Mouse (Mus musculus) gonadal fat pad, adult 2 months (tissue): ENCODE results near the gene Apip. TPM values are rescaled to one million over a fixed set of nuclear protein-coding genes. Genes with fewer than 3 reads are reported as not detected.

Experiments
- DNase-seq: peaks from one replicate; pipeline ENCODE4 v3.0.0-alpha.2; 2012; ENCODE audit warnings: low read depth
- polyA plus RNA-seq: library from polyadenylated mRNA; depleted of rRNA; stranded (reverse); fragments of >200 nt; gene quantifications from 2 replicates; pipeline ENCODE4 v1.2.3, GENCODE M21; 2012; rRNA removed

Gene Apip
- 32.6 and 34.4 TPM in 2 replicates for polyA plus RNA-seq

GRCm38 (mm10) chr2:103073219-103073982 is at the start of gene Apip, which contains the start of gene Pdhx:
Gene Apip (plus strand): TSS chr2:103073675.
Gene Pdhx (minus strand): TSS chr2:103073513.
- DNase-seq: peak; percentile 87

DNA sequence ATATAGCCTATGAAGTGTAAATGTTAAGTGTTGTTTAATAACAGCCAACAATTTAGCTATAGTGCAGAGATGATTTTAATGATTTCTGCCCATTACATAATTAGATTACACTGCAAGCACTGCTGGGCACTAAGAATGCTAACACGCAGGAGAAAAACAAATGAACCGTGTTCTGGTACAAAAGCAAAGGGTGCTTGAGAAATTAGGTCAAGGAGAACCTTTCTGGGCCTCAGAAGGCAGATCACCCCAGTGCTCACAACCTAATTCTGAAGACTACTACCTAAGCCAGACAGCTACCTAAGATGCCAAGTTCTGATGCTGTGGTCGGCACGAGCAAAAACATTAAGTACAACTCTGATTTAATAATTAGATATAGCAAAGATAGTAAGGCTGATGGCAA is 35.6 kb upstream of the Apip start:
- DNase-seq: no peak

DNA sequence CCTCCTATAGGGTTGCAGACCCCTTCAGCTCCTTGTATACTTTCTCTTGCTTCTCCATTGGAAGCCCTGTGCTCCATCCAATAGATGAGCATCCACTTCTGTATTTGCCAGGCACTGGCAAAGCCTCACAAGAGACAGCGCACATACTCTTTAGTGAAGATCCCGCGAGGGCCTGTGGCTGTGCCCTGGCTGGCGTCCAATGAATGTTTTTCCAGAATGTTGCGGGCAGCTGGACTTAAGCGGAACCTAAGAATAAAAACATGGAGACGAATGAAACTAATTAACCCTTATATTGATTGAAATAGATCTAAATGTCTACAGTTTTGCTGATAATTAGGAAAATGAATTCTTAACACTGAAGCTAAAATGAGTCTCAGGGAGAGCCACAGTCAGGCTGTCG is 32.6 kb upstream of the Apip start:
- no peak for DNase-seq

DNA sequence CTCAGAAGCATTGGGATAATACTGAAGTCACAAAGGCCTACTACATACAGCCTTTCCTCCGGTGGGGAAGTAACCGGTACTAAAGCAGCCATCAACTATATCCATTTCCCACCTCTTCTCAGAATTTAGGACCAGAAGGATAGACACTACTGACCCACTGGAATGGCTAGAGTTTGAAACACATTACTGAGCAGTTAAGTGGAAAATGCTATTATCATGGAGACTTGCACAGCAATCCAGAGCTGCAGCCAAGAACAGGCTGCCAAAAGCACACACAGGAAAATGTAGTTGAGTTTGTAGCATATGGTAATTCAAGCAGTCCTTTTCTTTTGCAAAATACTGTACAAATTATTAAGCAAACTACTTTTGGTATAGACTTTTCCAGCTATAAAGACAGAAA is 28.2 kb upstream of the Apip start:
- no peak for DNase-seq

GRCm38 (mm10) chr2:103051937-103052893 is 21.3 kb upstream of the Apip start:
- no peak for DNase-seq

GRCm38 (mm10) chr2:103055820-103056219 is 17.7 kb upstream of the Apip start:
- no peak for DNase-seq

- DNase-seq: no peak
Measured at GRCm38 (mm10) chr2:103058266-103058665, 15.2 kb upstream of the Apip start.

- no peak for DNase-seq
Measured at GRCm38 (mm10) chr2:103062865-103063264, 10.6 kb upstream of the Apip start.

DNA sequence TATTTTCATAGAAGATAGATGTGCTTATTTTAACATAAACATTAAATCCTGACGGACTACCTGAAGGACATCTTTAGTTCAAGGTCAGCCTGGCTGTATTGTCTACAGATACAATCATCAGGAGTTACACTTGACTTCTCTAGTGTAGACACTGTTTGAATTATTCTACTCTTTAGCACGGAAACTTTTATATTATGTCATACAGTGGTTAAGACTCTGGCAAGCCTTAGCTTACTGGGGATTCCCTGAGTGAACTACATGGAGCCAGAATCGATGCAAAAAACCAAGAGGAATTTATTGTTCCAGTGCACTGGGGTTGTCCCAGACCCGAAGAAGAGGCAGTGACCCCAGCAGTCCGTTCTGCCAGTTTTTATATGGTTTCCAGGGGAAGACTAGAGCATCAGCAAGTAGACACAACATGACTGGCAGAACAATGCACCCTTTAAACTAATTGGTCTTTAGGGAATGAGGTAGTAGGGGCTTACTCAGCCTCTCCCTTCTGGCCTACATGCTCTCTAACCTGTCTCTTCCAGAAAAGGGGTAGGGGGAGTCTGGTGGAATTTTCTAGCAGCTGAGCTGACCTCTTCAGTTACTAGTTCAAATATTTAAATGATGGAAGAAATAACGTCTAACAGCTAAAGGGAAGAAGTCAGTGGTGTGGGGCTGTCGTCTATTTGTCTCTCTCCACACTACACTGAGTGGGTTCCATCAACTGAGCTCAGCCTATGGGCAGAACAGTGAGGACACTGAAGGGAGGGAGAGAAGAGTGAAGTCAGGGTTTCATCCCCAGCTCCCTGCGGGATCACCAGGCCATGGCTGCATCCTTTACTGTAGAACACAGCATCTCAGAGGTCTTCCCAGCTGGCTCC is 6.6 kb upstream of the Apip start:
- DNase-seq: no peak

- DNase-seq: no peak
Measured at GRCm38 (mm10) chr2:103067552-103068207, 5.8 kb upstream of the Apip start.

GRCm38 (mm10) chr2:103068602-103069001 is 4.9 kb upstream of the Apip start:
- DNase-seq: no peak

DNA sequence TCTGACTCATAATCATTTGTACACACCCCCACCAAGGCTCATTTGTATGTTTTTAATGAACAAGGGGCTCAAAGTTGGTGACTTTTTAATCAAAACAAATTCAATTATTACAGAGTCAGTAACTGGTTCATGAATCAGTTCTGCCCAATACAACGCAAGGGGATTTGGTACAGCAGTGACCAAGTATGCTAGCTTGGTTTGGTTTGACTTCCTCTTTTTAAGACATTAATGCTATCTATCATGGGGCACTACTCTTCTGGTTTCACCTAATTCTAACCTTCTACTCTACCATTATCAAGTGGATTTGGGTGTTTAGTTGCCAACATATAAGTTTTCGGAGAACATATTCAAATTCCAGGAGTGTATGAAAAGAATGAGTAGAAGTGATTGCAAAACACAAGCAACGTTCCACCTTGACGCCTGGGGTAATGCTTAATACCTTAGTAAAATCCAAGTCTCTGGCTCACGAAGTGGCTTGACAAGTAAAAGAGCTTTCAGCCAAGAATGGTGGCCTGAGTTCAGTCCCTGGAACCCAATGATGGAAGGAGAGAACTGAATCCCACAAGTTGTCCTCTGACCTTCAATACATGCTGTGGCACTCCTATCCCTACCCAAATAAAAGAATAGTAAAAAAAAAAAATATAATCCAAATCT is 3.6 kb upstream of the Apip start:
- peak; percentile 61 for DNase-seq

DNA sequence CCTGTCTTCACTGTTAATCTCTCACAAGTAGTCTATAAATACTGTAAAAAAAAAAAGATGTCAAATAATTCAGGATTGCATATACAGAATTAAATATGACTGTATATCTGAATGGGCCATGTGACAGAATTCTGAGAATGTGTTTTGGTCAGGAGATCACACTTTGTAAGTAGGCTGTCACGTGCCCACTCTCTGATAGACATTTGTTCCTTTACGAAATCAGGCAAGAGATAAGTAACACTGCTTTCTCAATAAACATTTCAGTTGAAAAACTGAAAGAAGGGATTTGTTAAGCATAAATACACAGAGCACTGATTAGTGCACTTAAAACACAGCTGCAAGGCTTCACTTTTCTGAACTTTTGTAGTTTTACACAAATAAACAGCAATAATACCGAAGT is 2.9 kb upstream of the Apip start:
- no peak for DNase-seq

GRCm38 (mm10) chr2:103081117-103081516 is 7.6 kb downstream of the Apip start:
- no peak for DNase-seq

- DNase-seq: no peak
Measured at GRCm38 (mm10) chr2:103081706-103082105, 8.2 kb downstream of the Apip start.

DNA sequence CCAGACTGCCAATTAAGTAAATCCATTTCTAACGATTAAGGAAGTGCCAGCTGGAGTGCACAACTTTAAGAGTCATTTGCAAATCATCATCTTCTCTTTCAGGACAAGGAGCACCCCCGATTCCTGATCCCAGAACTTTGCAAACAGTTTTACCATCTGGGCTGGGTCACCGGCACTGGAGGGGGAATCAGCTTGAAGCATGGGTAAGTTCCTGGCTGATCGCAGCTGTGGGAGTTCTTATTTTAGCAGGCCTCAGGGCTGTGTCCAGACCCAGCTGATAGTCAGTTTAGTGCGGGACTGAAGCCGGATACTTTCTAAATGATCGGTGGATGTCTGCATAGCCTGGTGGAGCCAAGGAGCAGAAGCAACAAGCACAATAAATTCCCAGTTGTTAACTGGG is 9.4 kb downstream of the Apip start:
- DNase-seq: no peak

GRCm38 (mm10) chr2:103084451-103084850 is 11.0 kb downstream of the Apip start:
- DNase-seq: no peak

DNA sequence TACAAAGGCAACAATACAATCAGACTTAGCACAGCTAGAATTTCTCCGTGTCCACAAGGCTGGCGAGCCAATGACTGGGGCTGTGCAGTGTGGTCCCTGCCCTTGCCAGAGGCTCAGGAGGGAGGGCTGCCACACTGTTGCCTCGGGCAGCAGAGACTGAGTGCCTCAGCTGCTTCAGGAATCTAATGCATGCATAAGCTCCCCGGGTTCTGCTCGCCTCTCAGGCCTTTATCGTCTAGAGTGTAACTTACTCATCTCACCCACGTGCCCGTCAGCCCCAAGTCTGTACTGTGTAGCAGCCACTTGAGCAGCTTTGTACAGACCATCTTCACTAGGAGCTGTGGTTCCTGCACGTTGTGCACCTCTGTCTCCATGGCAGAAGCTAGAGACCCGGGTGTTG is 12.2 kb downstream of the Apip start:
- DNase-seq: no peak

DNA sequence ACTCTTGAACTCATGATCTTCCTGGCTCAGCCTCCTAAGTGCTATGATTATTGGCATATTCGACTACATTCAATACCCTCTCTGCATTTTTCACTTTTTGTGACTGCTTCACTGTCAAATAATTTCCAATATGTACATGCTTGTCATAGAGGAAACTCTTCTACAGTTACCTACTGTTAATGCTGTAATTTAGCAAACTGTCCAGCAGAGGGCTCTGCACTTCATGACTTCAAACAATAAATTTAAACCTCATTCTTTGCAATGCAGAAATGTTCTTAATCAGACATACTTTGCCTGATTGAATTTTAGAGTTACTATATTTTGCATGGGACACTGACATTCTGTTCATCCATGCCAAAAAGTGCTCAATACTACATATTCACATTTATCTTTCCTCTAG is 13.0 kb downstream of the Apip start:
- DNase-seq: no peak

- DNase-seq: no peak
Measured at GRCm38 (mm10) chr2:103088099-103088498, 14.6 kb downstream of the Apip start.

DNA sequence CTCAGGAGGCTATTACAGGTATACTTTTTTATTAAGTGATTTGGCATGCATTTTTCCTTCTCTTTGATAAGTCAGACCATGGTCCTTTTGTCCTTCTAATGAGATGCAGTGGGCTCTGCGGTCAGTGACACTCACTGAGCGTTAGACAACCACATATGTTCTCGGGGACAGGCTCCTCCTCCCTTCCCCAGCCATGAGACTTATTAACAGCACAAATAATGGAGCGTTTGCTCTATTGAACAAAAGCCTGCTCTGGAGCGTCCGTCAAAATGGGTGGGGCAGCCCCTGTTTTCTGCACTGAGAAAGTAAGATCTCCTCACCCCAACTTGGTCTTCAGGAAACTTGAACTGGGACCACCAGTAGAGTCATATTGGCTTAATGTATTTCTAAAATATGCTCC is 16.0 kb downstream of the Apip start:
- no peak for DNase-seq
